Mouse (Mus musculus) forebrain, embryonic 16.5 days (tissue): ENCODE data around the gene Tubgcp5. TPM values are rescaled to one million over a fixed set of nuclear protein-coding genes. Genes with fewer than 3 reads are reported as not detected.

Source experiments
- ATAC-seq: fragments of 200-750 bp; cut with Nextera tagmentation; 2 replicates; pipeline ENCODE4 v1.8.0; 2017; ENCODE audit warnings: mild to moderate bottlenecking, moderate library complexity
- H3K27ac ChIP-seq: fragments of 300-500 bp; sonication (generic); 2 replicates; pipeline ENCODE4 v1.5.1; 2014; ENCODE audit warnings: low read length, control low read depth
- H3K27me3 ChIP-seq: fragments of 300-500 bp; sonication (generic); replicated peaks from 2 replicates; pipeline ENCODE4 v1.6.1; 2014; ENCODE audit warnings: low read length; ENCODE audit not compliant: control insufficient read depth, insufficient read depth
- H3K36me3 ChIP-seq: fragments of 300-500 bp; sonication (generic); 2 replicates; pipeline ENCODE4 v1.6.1; 2014; ENCODE audit not compliant: control insufficient read depth, insufficient read depth
- H3K4me1 ChIP-seq: fragments of 300-500 bp; sonication (generic); replicated peaks from 2 replicates; pipeline ENCODE4 v1.6.1; 2014; ENCODE audit warnings: low read length; ENCODE audit not compliant: control insufficient read depth, insufficient read depth
- H3K4me2 ChIP-seq: fragments of 300-500 bp; sonication (generic); 2 replicates; pipeline ENCODE4 v1.6.1; 2014; ENCODE audit warnings: mild to moderate bottlenecking, low read length, control low read depth
- H3K4me3 ChIP-seq: fragments of 300-500 bp; sonication (generic); replicated peaks from 2 replicates; pipeline ENCODE4 v1.5.1; 2014; ENCODE audit warnings: mild to moderate bottlenecking, low read length, control low read depth
- H3K9ac ChIP-seq: fragments of 300-500 bp; sonication (generic); replicated peaks from 2 replicates; pipeline ENCODE4 v1.6.1; 2014; ENCODE audit warnings: low read depth, low read length, control low read depth
- H3K9me3 ChIP-seq: fragments of 300-500 bp; sonication (generic); 2 replicates; pipeline ENCODE4 v1.6.1; 2016; ENCODE audit warnings: low read length; ENCODE audit not compliant: control insufficient read depth
- WGBS: fragments of 180-500 bp; shearing (Covaris S2); extraction: QIAGEN DNeasy Blood & Tissue Kit; methylation state at CpG from one replicate; pipeline ENCODE4 v1.1.7; 2014; 5-methylcytosine and 5-hydroxymethylcytosine counted together
- polyA plus RNA-seq: library from polyadenylated mRNA; unstranded; fragments of >200 nt; fragmentation: Nextera tagmentation; extraction: Ambion mirVana; gene quantifications from 2 replicates; pipeline ENCODE4 v1.2.1, GENCODE M21; 2015

Gene Tubgcp5
- polyA plus RNA-seq, 1 experiment from 2014 or later, result 39.2 TPM

GRCm38 (mm10) chr7:55859956-55860355, 66.0 kb downstream of the Tubgcp5 start:
- no peak overlapping the region for H3K9ac ChIP-seq
- H3K27ac ChIP-seq, result no peak overlapping the region
- ATAC-seq, result 0 out of 2 replicates have a peak, but pooled peaks have one; percentile 11
- WGBS, result 75% methylated on average over 6 of the region's 6 CpGs
- peaks cover 6% of the 10 kb centered on the region for H3K4me1 ChIP-seq
- H3K4me3 ChIP-seq, result no peak overlapping the region
- H3K9me3 ChIP-seq, result no peaks in the 10 kb centered on the region
- no peak overlapping the region for H3K4me2 ChIP-seq
- H3K27me3 ChIP-seq, result no peaks in the 10 kb centered on the region
- no peaks in the 10 kb centered on the region for H3K36me3 ChIP-seq

- no peak overlapping the region for H3K9ac ChIP-seq
- no peaks in the 10 kb centered on the region for H3K27me3 ChIP-seq
- no peak overlapping the region for H3K27ac ChIP-seq
- H3K9me3 ChIP-seq, result no peaks in the 10 kb centered on the region
- H3K4me3 ChIP-seq, result no peak overlapping the region
- H3K36me3 ChIP-seq, result no peaks in the 10 kb centered on the region
- no peak for ATAC-seq
- WGBS, result 95% methylated on average over 4 of the region's 4 CpGs
- peaks cover 9% of the 10 kb centered on the region for H3K4me1 ChIP-seq
- H3K4me2 ChIP-seq, result no peak overlapping the region
These were observed 67.2 kb downstream of the Tubgcp5 start for GRCm38 (mm10) chr7:55861175-55861574.

GRCm38 (mm10) chr7:55865044-55865443, 71.1 kb downstream of the Tubgcp5 start:
- Histone ChIP-seq H3K9me3 (no peaks in the 10 kb centered on the region), H3K27ac (no peak overlapping the region), H3K4me2 (no peak overlapping the region), H3K9ac (no peak overlapping the region), H3K36me3 (no peaks in the 10 kb centered on the region), H3K27me3 (no peaks in the 10 kb centered on the region), H3K4me1 (peaks cover 3% of the 10 kb centered on the region), H3K4me3 (no peak overlapping the region)
- no peak for ATAC-seq

GRCm38 (mm10) chr7:55865750-55866416, 71.9 kb downstream of the Tubgcp5 start:
- no peak overlapping the region for H3K4me3 ChIP-seq
- no peaks in the 10 kb centered on the region for H3K36me3 ChIP-seq
- no peak overlapping the region for H3K9ac ChIP-seq
- no peaks in the 10 kb centered on the region for H3K9me3 ChIP-seq
- no peak overlapping the region for H3K4me2 ChIP-seq
- H3K27me3 ChIP-seq, result no peaks in the 10 kb centered on the region
- H3K27ac ChIP-seq, result no peak overlapping the region
- WGBS, result 70% methylated on average over 8 of the region's 8 CpGs
- H3K4me1 ChIP-seq, result peaks cover 2% of the 10 kb centered on the region; the same call in 1 of the 2 replicates
- 0 out of 2 replicates have a peak, but pooled peaks have one; percentile 29 for ATAC-seq

GRCm38 (mm10) chr7:55868247-55868646, 74.3 kb downstream of the Tubgcp5 start:
- Histone ChIP-seq H3K27me3 (no peaks in the 10 kb centered on the region), H3K4me1 (peaks cover 2% of the 10 kb centered on the region; the same call in 1 of the 2 replicates), H3K4me3 (no peak overlapping the region), H3K9ac (no peak overlapping the region), H3K36me3 (0 out of 2 replicates have a peak, but pooled peaks cover 2% of the 10 kb centered on the region), H3K27ac (no peak overlapping the region), H3K9me3 (no peaks in the 10 kb centered on the region), H3K4me2 (no peak overlapping the region)
- no peak for ATAC-seq
- WGBS, result 72% methylated on average over 7 of the region's 7 CpGs

- ATAC-seq, result no peak
- no peaks in the 10 kb centered on the region for H3K9me3 ChIP-seq
- 72% methylated on average over 3 of the region's 3 CpGs for WGBS
- no peak overlapping the region for H3K4me2 ChIP-seq
- no peaks in the 10 kb centered on the region for H3K27me3 ChIP-seq
- peaks cover 2% of the 10 kb centered on the region; the same call in 1 of the 2 replicates for H3K4me1 ChIP-seq
- H3K9ac ChIP-seq, result no peak overlapping the region
- H3K4me3 ChIP-seq, result no peak overlapping the region
- H3K36me3 ChIP-seq, result 0 out of 2 replicates have a peak, but pooled peaks cover 5% of the 10 kb centered on the region
- H3K27ac ChIP-seq, result no peak overlapping the region
These were observed 75.3 kb downstream of the Tubgcp5 start for GRCm38 (mm10) chr7:55869220-55869619.

- ATAC-seq, result peak; percentile 43; the same call in 1 of the 2 replicates
- Histone ChIP-seq H3K27me3 (no peaks in the 10 kb centered on the region), H3K36me3 (peaks cover 11% of the 10 kb centered on the region; the same call in 1 of the 2 replicates), H3K4me3 (no peak overlapping the region), H3K9ac (no peak overlapping the region), H3K9me3 (no peaks in the 10 kb centered on the region), H3K27ac (no peak overlapping the region), H3K4me1 (peaks cover 2% of the 10 kb centered on the region; the same call in 1 of the 2 replicates), H3K4me2 (no peak overlapping the region)
- 81% methylated on average over 6 of the region's 6 CpGs for WGBS
These were observed 76.5 kb downstream of the Tubgcp5 start for GRCm38 (mm10) chr7:55870340-55871020.

- Histone ChIP-seq H3K27ac (no peak overlapping the region), H3K4me3 (no peak overlapping the region), H3K27me3 (no peaks in the 10 kb centered on the region), H3K9me3 (no peaks in the 10 kb centered on the region), H3K36me3 (peaks cover 11% of the 10 kb centered on the region; the same call in 1 of the 2 replicates), H3K4me1 (no peaks in the 10 kb centered on the region), H3K4me2 (no peak overlapping the region), H3K9ac (no peak overlapping the region)
- no peak for ATAC-seq
- 71% methylated on average over 5 of the region's 5 CpGs for WGBS
These were observed 77.5 kb downstream of the Tubgcp5 start for GRCm38 (mm10) chr7:55871476-55871875.

- Histone ChIP-seq H3K9me3 (no peaks in the 10 kb centered on the region), H3K4me2 (no peak overlapping the region), H3K27me3 (no peaks in the 10 kb centered on the region), H3K36me3 (peaks cover 23% of the 10 kb centered on the region), H3K4me3 (no peak overlapping the region), H3K4me1 (no peaks in the 10 kb centered on the region), H3K27ac (no peak overlapping the region), H3K9ac (no peak overlapping the region)
- ATAC-seq, result no peak
- 88% methylated on average over 7 of the region's 7 CpGs for WGBS
These were observed 80.7 kb downstream of the Tubgcp5 start for GRCm38 (mm10) chr7:55874703-55875102.
